Mouse (Mus musculus) cerebellum, adult 8-10 months (tissue): Measurements from ENCODE around the gene Nelfb.

Source experiments
- DNase-seq: peaks from one replicate; pipeline ENCODE4 v3.0.0; 2022

Nelfb gene

DNA sequence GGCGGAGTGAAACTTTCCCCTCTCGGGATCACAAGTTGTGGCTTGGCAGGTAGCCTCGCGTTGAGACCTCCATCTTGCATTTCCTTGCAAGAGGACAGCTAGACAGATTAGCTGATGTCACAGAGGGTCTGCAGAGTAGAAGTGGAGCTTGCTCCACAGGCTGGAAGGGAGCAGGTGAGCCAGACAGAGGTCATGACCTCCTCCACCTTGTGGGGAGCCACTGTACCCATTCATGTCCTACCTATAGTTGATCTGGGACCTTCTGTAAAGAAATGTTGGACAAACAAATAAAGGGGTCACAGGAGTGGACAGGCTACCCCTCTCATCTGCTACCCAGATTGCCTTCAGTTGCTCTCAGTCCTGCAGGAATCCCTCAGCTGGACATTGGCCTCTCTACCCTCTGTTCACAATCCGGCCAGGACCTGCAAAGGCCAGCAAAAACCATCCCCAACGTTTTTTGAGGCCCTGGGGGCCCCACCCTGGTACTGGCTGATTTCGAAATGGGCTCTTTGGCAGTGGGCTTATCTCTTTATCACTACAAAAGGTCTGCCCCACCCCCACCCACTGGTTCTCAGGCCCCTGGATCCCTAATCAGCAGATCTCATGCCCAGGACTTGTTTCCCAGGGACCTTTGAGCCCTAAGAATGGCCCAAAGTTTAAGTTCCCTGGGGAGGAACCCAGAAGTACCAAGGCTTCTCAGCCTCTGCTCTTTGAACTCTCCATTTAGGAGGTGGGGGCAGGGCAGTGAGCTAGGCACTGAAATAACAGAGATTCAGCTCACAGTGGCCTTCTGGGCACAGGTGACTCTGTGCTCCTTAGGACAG lies 36.2 kb downstream of the Nelfb start:
- DNase-seq: no peak

DNA sequence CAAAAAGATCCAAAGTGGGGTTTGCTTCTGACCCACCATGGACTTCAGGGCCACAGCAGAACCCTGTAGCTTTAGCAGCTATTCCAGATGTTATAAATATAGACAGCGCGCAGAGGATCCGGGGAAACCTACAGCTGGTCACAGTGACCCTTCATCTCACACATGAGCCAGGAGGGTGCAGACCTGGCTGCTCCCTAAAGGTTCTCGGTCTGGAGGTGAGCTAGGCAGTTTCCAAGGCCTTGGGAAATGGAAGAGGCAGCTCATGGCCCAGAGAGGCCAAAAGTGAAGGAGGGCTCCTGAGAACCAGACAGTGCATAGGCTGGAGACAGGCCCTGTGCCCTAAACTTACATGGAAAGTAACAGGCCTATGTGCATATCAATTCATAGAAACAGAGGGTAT lies 37.5 kb downstream of the Nelfb start:
- no peak for DNase-seq

DNA sequence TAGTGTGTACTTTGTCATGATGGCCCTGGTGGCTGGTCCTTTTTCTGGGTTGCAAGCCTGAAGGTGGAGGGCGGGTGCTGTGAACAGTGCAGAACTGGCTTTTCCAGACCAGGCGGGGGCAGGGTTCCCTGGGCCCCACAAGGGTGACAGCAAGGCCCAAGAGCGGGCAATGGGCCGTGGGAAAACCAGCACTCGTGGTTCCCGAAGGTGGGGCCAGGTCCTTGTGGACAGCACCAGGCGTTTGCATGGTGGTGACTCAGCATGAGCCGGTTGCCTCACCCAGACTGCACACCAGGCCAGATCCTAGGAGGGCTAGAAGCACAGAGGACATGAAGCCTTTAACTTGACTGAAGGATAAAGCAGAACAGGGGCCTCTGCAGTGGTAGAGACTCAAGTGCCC lies 38.7 kb downstream of the Nelfb start:
- no peak for DNase-seq

DNA sequence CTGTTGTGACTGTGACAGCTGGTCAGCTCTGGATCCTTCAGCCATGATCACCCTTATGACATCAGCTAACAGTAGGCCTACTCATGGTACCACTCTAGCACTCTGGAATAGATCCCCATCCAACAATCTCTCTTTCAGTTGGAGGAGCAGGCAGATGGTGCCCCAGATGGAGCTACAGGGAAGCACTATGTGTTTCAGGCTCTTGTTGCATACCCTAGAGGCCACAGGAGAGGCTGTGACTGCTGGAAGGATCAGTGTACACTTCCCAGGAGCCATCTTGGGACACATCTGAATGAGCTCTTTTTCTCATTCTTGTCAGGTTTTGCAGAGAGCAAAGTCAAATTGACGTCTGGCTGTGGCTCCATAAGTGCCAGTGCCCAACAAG lies 39.5 kb downstream of the Nelfb start:
- DNase-seq: no peak

DNA sequence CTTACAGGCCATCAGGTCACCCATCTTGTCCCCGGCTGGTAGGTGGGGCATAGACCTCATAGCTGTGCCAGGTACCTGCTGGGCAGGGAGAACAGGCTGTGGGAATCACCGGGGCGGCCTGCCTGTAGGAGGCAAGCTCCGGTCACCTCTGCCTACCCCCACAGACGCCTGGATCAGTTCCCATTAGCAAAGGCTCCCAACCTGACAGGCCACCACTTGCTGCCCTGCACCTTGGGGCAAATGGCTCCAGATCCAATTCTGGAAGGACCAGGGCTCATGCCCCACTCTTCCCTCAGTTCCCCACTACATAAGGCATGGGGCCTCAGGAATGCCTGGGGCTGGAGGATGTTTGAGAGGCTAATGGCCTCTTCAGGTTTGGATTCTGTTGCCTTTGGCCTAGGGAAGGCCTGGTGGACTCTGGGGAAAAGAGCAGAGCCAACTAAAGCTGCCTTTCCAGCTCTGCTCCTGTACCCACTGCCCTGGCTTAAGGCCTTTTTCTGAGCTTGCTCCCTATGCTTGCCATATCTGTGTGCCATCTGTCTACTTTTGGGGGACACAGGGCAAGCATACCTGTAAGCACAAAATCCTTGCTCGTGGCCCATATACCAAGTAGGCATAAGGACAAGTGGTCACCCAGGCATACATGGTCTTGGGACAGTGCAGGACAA lies 40.1 kb downstream of the Nelfb start:
- no peak for DNase-seq

DNA sequence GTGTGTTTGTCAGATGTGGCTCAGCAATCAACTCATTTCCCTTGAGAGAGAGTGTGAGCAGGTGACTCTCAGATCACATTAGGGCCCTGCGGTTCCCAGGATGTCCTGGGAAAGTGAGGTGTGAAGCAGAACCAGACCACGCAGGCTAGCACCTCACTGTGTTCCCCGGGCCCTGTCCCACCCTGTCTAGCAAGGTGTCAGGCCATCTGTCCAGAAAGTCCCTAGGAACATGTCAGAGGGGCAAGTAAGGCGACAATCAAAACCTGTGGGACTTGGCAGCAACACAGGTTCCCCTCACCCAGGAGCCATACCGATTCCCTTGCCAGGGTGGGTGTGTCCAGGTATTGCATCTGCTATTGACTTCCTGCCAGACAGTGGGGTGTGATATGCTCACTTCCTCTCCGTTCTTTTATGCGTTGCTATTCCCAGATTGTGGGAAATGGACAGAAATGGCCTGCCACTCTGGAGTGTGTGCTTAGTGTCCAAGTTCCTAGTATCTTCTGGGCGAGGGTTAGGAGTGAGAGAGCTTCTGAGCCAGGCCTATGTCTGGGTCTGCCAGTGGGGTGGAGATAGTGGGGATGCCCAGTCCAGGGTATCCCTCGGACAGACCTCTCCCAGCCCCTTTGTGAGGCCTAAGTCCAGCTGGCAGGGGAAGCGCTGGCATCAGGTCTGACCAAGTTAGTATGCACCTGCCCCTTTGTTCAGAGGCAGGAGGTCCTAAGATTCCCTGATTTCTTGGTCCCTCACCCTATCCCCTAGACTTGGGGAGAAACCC lies 40.8 kb downstream of the Nelfb start:
- no peak for DNase-seq

DNA sequence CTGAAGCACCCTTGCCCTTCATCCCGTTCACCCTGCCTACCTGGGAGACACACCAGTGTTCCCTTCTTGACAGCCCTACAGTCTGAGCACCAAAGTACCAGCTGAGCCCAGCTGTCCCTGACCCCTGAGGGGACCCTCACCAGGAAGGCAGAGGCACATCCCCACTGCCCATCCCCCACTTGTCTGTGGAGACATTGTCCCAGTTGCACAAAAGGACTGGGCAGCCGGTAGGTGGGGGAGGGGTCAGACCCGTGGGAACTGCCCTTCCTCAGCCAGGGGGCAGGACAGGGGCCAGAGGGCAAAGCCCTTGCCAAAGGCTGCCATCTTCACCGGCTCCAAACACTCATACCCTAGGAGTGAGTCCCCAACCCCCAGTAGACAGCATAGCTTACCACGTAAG lies 41.5 kb downstream of the Nelfb start:
- DNase-seq: no peak

DNA sequence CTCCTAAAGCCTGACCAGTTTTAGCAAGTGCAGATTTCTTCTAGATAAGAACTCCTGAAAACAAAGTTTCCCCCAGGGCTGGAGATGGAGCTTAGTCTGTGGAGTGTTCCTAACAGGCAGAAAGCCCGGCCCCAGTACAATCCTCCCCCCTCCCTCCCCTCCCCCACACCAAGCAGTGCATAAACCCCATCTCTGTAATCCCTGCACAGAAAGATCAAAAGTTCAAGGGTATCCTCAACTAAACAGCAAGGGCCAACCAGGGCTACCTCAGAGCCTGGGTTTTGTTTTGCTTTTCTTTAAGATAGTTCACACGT lies 42.7 kb downstream of the Nelfb start:
- DNase-seq: no peak

DNA sequence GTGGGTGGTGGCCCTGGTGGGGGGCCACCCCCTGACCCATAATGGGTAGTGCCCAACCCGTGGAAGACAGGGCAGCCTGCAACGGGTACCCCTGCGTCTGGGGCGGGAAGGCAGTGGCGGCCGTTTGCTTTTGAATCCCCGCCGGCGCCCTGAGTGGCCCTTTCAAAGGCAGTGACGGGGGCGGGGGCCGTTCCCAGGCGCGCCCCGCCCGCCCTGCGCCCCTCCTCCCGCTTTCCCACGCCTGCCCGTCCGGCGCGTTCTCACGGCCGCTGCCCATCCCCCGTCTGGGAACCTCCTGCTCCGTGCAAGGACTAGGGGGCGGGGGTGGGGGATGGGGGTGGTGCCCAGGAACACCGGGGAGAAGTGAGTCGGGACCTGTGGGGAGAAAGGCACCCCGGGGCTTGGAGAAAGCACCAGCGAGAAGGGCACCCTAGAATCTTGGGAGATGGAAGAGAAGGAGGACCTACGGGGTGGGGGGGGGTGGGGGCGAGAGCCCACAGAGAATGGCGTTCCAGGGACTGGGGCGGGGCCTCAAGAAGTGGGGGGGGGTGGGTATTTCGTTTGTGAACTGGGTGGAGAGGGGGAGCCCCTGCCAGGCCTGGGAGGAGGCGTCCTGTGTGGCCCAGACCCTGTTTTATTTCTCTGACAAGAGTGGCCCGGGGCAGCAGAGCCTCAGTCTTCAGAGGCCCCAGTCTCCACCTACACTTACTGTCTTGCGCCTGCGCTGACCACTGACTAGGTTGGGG lies 43.2 kb downstream of the Nelfb start:
- no peak for DNase-seq

DNA sequence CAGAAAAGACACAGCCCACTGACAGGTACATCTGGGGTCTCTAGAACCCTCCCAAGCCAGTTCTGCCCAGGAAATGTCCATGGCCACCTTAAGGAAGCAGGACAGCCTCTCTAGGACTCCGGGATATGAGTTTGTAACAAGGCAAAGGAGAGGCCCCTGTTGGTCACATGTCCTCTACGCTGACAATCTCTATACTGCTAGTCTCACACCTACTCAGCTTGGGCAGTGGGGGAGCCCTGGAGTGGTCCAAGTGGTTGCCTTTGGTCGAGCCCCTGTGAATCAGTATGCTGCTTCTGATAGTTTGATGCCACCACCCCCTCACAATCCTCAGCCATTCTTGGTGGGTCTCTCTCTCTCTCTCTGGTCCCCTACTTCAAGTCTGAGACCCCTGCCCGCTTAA lies 43.8 kb downstream of the Nelfb start:
- no peak for DNase-seq

DNA sequence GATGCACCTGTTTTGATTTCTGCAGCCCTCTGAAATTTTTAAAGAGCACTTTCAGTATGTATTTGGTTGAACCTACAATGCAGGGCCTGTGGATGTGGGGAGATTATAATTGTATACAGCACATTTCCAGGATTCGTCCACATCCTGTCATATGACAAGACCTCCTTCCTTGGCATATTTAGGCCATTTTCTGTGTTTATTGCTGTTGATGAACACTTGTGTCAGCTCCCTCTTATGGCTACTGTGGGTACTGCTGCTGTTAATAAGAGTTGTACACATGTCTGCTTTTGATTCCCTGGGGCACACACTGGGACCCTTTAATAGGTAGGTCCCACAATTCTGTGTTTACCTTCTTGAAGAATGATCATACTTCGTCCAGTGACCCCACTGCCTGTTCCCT lies 53.6 kb downstream of the Nelfb start:
- DNase-seq: no peak

DNA sequence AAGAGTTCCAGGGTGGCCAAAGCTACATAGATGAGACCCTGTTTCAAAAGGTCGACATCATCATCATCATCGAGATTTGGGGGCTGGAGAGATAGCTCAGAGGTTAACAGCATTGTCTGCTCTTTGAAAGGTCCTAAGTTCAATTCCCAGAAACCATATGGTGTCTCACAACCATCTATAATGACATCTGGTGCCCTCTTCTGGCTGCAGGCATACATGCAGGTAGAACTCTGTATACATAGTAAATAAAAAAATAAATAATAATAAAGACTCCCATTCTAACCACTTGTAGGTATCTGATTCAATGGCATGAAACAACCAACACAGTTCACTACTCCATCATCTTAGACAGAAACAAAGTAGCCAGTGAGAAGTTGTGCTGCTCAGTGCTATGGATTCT lies 54.3 kb downstream of the Nelfb start:
- no peak for DNase-seq

DNA sequence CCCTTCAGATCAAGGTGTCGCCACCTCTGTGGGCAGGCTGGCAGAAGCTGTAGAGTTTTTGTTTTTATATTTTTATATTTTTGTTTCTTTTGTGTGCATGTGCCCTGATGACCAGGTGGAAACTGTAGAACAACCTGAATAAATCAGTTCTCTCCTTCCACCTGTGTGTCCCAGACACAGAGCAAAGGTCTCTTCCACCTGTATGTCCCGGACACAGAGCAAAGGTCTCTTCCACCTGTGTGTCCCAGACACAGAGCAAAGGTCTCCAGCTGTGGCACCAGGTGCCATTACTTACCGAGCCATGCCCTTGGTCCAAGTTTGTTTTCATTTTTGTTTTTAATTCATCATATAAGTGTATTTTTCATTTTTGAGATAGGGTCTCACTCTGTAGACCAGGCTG lies 55.1 kb downstream of the Nelfb start:
- DNase-seq: no peak

DNA sequence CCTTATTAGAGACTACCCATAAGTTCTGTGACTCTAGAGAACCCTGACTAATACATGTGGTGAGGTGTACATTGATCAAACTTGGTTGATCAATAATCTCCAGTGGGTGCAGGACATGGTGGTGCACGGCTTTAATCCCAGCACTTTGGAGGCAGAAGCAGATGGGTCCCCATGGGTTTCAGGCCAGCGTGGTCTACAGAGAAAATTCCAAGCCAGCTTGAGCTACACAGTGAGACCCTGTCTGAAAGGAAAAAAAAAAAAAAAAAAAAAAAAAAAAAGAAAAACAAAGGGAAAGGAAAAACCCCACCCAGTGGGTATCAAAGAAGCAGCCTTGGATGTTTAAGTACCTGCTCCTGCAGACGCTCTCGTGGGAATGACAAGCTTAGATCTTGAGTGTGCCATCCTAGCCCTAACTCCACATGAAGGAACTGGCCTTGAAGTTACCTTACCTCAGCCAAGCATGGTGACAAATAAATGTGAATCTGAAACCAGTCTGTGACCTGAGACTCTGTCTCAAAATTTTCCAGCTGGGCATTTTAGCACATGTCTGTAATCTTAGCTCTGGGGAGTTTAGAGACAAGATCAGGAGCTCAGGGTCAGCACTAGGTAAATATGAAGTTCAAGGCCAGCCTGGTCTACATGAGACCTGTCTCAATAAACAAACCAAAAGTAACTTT lies 59.9 kb downstream of the Nelfb start:
- no peak for DNase-seq
